Mouse (Mus musculus): ENCODE data around the gene Ntm. TPM values are rescaled to one million over a fixed set of nuclear protein-coding genes. Genes with fewer than 3 reads are reported as not detected.

Ntm gene
- polyA plus RNA-seq, 1 experiment from 2014 or later = 264 TPM

DNA sequence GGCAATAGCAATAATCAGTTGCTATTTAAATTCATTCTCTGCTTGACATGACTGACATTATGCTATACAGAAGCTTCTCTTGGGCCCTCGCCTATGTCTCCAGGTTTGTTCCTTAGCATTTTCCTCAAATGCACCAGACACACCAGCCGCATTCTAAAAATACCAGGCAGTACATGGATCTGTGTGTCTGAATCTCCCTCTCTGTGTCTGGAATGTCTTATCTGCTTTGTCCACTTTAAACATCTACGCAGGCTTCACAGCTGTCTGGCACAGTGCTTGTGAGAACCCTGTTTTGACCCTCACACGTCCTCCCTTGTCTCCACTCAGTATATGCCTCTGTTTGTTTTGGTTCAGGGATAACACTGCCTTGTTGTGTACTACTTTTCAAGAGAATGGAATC is 937.3 kb downstream of the Ntm start:
- Histone ChIP-seq H3K36me3 (ENCODE audit: control insufficient read depth, insufficient read depth, low read length) (no peaks in the 10 kb centered on the region), H3K9me3 (ENCODE audit: control insufficient read depth, low read length) (no peaks in the 10 kb centered on the region), H3K4me3 (ENCODE audit: low read length) (no peak overlapping the region), H3K4me2 (ENCODE audit: low read length) (no peak overlapping the region), H3K27ac (ENCODE audit: low read depth, low read length) (no peak overlapping the region), H3K4me1 (ENCODE audit: control insufficient read depth, insufficient read depth, low read depth, low read length) (no peaks in the 10 kb centered on the region), H3K9ac (ENCODE audit: low read depth, low read length) (no peak overlapping the region), H3K27me3 (replicated peaks; ENCODE audit: control insufficient read depth, insufficient read depth, low read length) (no peaks in the 10 kb centered on the region)
- ATAC-seq = no peak
- WGBS = 77% methylated on average over 4 of the region's 4 CpGs

DNA sequence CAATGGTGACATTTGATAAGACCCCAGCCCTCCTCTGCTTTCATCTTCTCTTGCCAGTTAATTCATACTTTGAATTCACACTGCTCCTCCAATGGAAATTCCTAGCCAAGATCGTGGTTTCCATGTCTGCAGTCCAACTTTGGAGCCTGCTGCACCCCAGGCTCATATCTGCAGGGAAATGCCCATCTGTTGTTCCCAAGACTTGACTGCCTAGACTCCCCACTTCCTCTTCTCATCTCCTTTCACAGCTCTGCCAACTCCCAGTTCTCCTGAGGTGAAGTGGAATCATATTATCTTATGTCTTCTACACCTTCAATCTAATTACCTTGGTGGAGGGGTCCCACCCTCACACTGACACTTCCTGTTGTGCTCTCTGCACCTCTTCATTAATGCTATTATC is 937.8 kb downstream of the Ntm start:
- no peak overlapping the region for H3K9ac ChIP-seq (ENCODE audit: low read depth, low read length)
- H3K36me3 ChIP-seq (ENCODE audit: control insufficient read depth, insufficient read depth, low read length) = no peaks in the 10 kb centered on the region
- 45% methylated on average over 1 of the region's 1 CpGs for WGBS

DNA sequence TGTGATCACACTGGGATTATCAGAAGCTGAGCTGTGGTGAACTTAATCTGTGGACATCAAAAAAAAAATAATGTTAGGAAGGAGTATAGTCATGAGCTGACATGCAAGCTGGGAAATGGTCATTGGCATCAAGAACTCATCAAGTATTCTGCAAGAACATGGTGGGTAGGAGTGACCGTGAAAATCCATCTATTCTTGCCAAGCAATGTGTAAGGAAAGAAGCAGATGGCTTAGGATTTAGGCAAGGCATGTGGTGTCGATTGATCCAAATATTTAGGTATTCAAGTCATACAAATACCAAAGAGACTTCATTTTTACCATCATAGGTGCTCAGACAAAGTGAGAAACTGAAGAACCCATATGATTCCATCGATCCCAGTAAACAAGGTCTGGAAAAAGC is 946.1 kb downstream of the Ntm start:
- ATAC-seq = no peak
- Histone ChIP-seq H3K4me3 (ENCODE audit: low read length) (no peak overlapping the region), H3K27me3 (replicated peaks; ENCODE audit: control insufficient read depth, insufficient read depth, low read length) (no peaks in the 10 kb centered on the region), H3K4me1 (ENCODE audit: control insufficient read depth, insufficient read depth, low read depth, low read length) (no peaks in the 10 kb centered on the region), H3K36me3 (ENCODE audit: control insufficient read depth, insufficient read depth, low read length) (no peaks in the 10 kb centered on the region), H3K9ac (ENCODE audit: low read depth, low read length) (no peak overlapping the region), H3K9me3 (ENCODE audit: control insufficient read depth, low read length) (no peaks in the 10 kb centered on the region), H3K4me2 (ENCODE audit: low read length) (no peak overlapping the region), H3K27ac (ENCODE audit: low read depth, low read length) (no peak overlapping the region)
- 84% methylated on average over 3 of the region's 3 CpGs for WGBS

More for the DNA sequence above, 937.8 kb downstream of the Ntm start:
- no peak for ATAC-seq
- Histone ChIP-seq H3K9me3 (ENCODE audit: control insufficient read depth, low read length) (no peaks in the 10 kb centered on the region), H3K4me3 (ENCODE audit: low read length) (no peak overlapping the region), H3K27ac (ENCODE audit: low read depth, low read length) (no peak overlapping the region), H3K4me1 (ENCODE audit: control insufficient read depth, insufficient read depth, low read depth, low read length) (no peaks in the 10 kb centered on the region), H3K4me2 (ENCODE audit: low read length) (no peak overlapping the region), H3K27me3 (replicated peaks; ENCODE audit: control insufficient read depth, insufficient read depth, low read length) (no peaks in the 10 kb centered on the region)

DNA sequence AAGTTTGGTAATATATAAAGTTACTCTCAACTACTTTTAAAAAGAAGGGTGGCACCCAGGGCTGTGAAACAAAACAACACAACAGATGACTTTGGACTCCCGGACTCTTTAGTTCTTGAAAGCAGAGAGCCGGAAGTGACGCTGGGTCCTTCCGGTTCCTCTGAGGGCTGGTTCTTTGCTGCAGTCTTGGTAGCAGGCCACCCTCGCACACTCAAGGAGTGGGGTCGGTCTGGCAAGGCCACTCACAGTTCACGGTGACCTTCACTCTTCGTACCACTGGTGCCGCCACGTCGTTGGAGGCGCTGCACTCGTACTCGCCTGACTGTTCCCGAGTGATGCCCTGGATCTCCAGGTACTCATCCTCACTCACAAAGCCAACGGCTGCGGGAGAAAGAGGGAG is 949.1 kb downstream of the Ntm start:
- 95% methylated on average over 17 of the region's 17 CpGs for WGBS
- no peak for ATAC-seq
- H3K4me3 ChIP-seq (ENCODE audit: low read length) = no peak overlapping the region
- H3K27me3 ChIP-seq (replicated peaks; ENCODE audit: control insufficient read depth, insufficient read depth, low read length) = no peaks in the 10 kb centered on the region
- H3K36me3 ChIP-seq (ENCODE audit: control insufficient read depth, insufficient read depth, low read length) = no peaks in the 10 kb centered on the region
- no peak overlapping the region for H3K4me2 ChIP-seq (ENCODE audit: low read length)
- H3K9me3 ChIP-seq (ENCODE audit: control insufficient read depth, low read length) = no peaks in the 10 kb centered on the region
- no peak overlapping the region for H3K9ac ChIP-seq (ENCODE audit: low read depth, low read length)
- no peaks in the 10 kb centered on the region for H3K4me1 ChIP-seq (ENCODE audit: control insufficient read depth, insufficient read depth, low read depth, low read length)
- H3K27ac ChIP-seq (ENCODE audit: low read depth, low read length) = no peak overlapping the region

DNA sequence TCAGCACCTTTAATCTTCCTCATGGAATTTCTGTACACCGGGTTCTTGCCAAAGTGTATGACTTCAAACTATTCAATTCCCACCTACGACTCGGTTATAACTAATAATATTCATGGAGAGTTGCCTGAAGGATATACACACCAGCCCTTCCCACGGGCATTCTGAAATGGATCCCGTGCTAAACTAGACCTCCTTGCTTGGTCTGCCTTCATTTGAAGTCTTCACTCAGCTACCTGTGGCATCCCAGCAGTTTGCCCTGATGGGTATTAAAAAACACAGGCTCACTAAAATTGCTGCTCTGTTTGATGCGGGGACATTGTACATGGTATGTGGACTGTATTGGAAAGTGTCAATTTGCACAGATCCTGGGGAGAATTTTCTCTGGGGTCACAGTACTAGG is 950.4 kb downstream of the Ntm start:
- H3K36me3 ChIP-seq (ENCODE audit: control insufficient read depth, insufficient read depth, low read length) = no peaks in the 10 kb centered on the region
- H3K27me3 ChIP-seq (replicated peaks; ENCODE audit: control insufficient read depth, insufficient read depth, low read length) = no peaks in the 10 kb centered on the region
- H3K4me2 ChIP-seq (ENCODE audit: low read length) = no peak overlapping the region
- no peak for ATAC-seq
- H3K9ac ChIP-seq (ENCODE audit: low read depth, low read length) = no peak overlapping the region
- WGBS = 88% methylated on average over 6 of the region's 6 CpGs
- no peaks in the 10 kb centered on the region for H3K9me3 ChIP-seq (ENCODE audit: control insufficient read depth, low read length)
- no peak overlapping the region for H3K27ac ChIP-seq (ENCODE audit: low read depth, low read length)
- H3K4me1 ChIP-seq (ENCODE audit: control insufficient read depth, insufficient read depth, low read depth, low read length) = no peaks in the 10 kb centered on the region
- no peak overlapping the region for H3K4me3 ChIP-seq (ENCODE audit: low read length)

DNA sequence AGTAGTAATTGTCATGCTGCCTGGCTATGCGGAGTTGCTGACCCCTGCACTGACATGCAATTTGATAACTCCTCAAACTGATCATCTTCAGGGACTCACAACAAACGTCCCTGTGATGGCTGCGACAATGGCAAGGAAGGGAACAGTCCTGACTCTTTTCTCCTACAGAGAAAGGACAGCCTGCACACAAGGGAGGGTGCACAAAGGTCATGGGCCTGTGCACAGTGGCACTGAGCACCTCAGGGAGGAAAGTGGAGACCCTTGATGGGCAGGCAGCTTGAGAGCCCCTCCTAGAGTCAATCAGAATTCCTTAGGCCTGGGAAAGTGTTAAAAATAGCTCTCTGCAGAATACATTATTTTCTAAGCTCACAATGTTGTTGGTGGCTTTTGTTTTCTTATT is 951.5 kb downstream of the Ntm start:
- Histone ChIP-seq H3K4me1 (ENCODE audit: control insufficient read depth, insufficient read depth, low read depth, low read length) (no peaks in the 10 kb centered on the region), H3K27ac (ENCODE audit: low read depth, low read length) (no peak overlapping the region), H3K4me2 (ENCODE audit: low read length) (no peak overlapping the region), H3K36me3 (ENCODE audit: control insufficient read depth, insufficient read depth, low read length) (no peaks in the 10 kb centered on the region), H3K4me3 (ENCODE audit: low read length) (no peak overlapping the region), H3K9ac (ENCODE audit: low read depth, low read length) (no peak overlapping the region), H3K27me3 (replicated peaks; ENCODE audit: control insufficient read depth, insufficient read depth, low read length) (no peaks in the 10 kb centered on the region), H3K9me3 (ENCODE audit: control insufficient read depth, low read length) (no peaks in the 10 kb centered on the region)
- WGBS = 22% methylated on average over 3 of the region's 3 CpGs
- no peak for ATAC-seq

DNA sequence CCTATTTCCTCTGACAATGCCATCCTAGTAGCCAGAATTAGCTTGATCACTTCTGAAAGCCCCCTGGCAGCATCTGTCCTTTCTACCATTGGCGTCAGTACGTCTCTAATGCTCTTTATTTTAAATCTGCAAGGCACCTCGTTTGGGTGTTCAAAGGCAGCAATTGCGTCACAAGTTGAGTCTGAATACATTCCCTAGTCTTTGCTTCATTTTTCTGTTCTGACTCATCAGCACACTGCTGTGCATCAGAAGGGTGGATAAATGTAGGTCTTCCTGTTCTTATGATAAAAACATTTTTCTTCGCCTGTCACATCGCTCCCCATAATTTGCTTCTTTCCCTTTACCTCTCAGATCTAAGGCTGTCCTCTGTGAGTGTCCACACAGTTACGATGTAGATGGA is 958.4 kb downstream of the Ntm start:
- H3K27me3 ChIP-seq (replicated peaks; ENCODE audit: control insufficient read depth, insufficient read depth, low read length) = no peaks in the 10 kb centered on the region
- H3K36me3 ChIP-seq (ENCODE audit: control insufficient read depth, insufficient read depth, low read length) = no peaks in the 10 kb centered on the region
- no peak overlapping the region for H3K4me3 ChIP-seq (ENCODE audit: low read length)
- no peak overlapping the region for H3K27ac ChIP-seq (ENCODE audit: low read depth, low read length)
- H3K9me3 ChIP-seq (ENCODE audit: control insufficient read depth, low read length) = no peaks in the 10 kb centered on the region
- 89% methylated on average over 7 of the region's 7 CpGs for WGBS
- no peak overlapping the region for H3K4me2 ChIP-seq (ENCODE audit: low read length)
- no peaks in the 10 kb centered on the region for H3K4me1 ChIP-seq (ENCODE audit: control insufficient read depth, insufficient read depth, low read depth, low read length)
- H3K9ac ChIP-seq (ENCODE audit: low read depth, low read length) = no peak overlapping the region
- no peak for ATAC-seq

DNA sequence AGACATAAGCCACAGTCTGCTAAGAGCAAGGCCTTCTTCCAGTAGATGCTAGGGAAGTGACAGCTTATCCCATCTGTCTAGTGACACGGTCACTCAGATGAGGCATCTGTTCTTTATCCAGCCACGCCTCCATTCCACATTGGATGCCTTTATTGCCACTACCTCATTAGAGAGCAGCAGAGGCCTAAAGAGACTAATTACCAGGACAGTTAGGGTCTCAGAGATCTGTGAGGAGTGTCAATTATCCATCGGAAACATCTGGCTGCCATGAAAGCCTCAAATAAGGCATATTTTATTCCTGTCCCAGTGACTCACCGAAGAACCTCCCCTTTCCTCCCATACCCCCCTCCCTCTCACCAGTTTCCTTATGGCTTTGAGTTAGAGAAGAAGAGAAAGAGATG is 963.0 kb downstream of the Ntm start:
- no peak for ATAC-seq
- no peaks in the 10 kb centered on the region for H3K4me1 ChIP-seq (ENCODE audit: control insufficient read depth, insufficient read depth, low read depth, low read length)
- no peak overlapping the region for H3K9ac ChIP-seq (ENCODE audit: low read depth, low read length)
- H3K4me2 ChIP-seq (ENCODE audit: low read length) = no peak overlapping the region
- no peaks in the 10 kb centered on the region for H3K9me3 ChIP-seq (ENCODE audit: control insufficient read depth, low read length)
- no peak overlapping the region for H3K4me3 ChIP-seq (ENCODE audit: low read length)
- no peaks in the 10 kb centered on the region for H3K36me3 ChIP-seq (ENCODE audit: control insufficient read depth, insufficient read depth, low read length)
- 51% methylated on average over 4 of the region's 4 CpGs for WGBS
- no peak overlapping the region for H3K27ac ChIP-seq (ENCODE audit: low read depth, low read length)
- no peaks in the 10 kb centered on the region for H3K27me3 ChIP-seq (replicated peaks; ENCODE audit: control insufficient read depth, insufficient read depth, low read length)

DNA sequence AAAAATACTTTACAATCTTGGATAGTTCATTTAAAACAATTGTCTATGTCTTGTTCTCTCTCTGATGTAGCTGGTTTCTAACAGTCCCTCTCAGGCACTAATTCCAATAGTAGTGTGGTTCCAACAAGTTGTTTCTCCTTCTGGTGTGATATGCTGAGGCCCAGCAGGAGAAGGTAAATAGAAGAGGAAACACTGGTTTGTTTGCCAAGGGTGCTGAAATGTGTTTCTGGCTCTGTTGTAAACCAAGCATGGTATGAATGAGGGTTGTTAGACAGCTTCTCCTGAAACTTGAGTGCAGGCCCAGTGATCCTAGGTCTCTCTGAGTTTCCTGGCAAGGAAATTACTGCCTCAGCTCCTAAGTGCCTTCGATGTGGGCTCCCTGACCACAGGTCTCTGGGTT is 985.7 kb downstream of the Ntm start:
- whole genome bisulfite sequencing = 82% methylated on average over 1 of the region's 1 CpGs
- Histone ChIP-seq H3K4me1 (ENCODE audit: control insufficient read depth, insufficient read depth, low read depth, low read length) (no peaks in the 10 kb centered on the region), H3K9me3 (ENCODE audit: control insufficient read depth, low read length) (no peaks in the 10 kb centered on the region), H3K36me3 (ENCODE audit: control insufficient read depth, insufficient read depth, low read length) (no peaks in the 10 kb centered on the region), H3K4me3 (ENCODE audit: low read length) (no peak overlapping the region), H3K4me2 (ENCODE audit: low read length) (no peak overlapping the region), H3K27ac (ENCODE audit: low read depth, low read length) (no peak overlapping the region), H3K9ac (ENCODE audit: low read depth, low read length) (no peak overlapping the region), H3K27me3 (replicated peaks; ENCODE audit: control insufficient read depth, insufficient read depth, low read length) (no peaks in the 10 kb centered on the region)
- no peak for ATAC-seq

DNA sequence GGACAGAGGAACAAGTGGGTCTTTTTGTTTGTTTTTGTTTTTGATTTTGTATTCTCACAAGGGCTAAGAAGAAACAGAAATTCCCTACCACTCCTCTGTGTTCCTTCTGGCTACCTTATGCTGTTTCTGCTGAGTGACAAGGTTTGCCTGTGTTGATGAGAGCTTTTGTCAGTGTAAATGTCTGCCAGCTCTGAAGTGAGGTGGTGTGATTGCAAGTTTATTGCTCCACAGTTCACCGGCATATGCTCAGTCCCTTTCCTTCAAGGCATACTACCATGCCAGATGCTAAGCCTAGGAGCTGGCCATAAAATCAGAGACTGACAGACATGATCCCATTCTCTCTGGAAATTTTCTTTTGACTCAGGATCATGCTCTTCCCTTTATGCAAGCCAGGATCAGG is 993.5 kb downstream of the Ntm start:
- Histone ChIP-seq H3K4me3 (ENCODE audit: low read length) (no peak overlapping the region), H3K9ac (ENCODE audit: low read depth, low read length) (no peak overlapping the region), H3K27ac (ENCODE audit: low read depth, low read length) (no peak overlapping the region), H3K36me3 (ENCODE audit: control insufficient read depth, insufficient read depth, low read length) (no peaks in the 10 kb centered on the region), H3K4me2 (ENCODE audit: low read length) (no peak overlapping the region), H3K4me1 (ENCODE audit: control insufficient read depth, insufficient read depth, low read depth, low read length) (no peaks in the 10 kb centered on the region), H3K9me3 (ENCODE audit: control insufficient read depth, low read length) (no peaks in the 10 kb centered on the region), H3K27me3 (replicated peaks; ENCODE audit: control insufficient read depth, insufficient read depth, low read length) (no peaks in the 10 kb centered on the region)
- ATAC-seq = no peak
- WGBS = 80% methylated on average over 1 of the region's 1 CpGs
